Mouse (Mus musculus) forebrain, embryonic 14.5 days (tissue): ENCODE results near the gene 0610012G03Rik. TPM values are rescaled to one million over a fixed set of nuclear protein-coding genes. Genes with fewer than 3 reads are reported as not detected.

Experiments used
- ATAC-seq: fragments of 200-750 bp; cut with Nextera tagmentation; 2 replicates; pipeline ENCODE4 v1.8.0; 2017; ENCODE audit warnings: mild to moderate bottlenecking, moderate library complexity
- DNase-seq: peaks from one replicate; pipeline ENCODE4 v3.0.0-alpha.2; 2015; ENCODE audit warnings: low spot score
- H3K27ac ChIP-seq: fragments of 300-500 bp; sonication (generic); 2 replicates; pipeline ENCODE4 v1.5.1; 2014; ENCODE audit warnings: low read depth, mild to moderate bottlenecking, control low read depth, low read length, moderate library complexity
- H3K27me3 ChIP-seq: fragments of 300-500 bp; sonication (generic); replicated peaks from 2 replicates; pipeline ENCODE4 v1.6.1; 2014; ENCODE audit warnings: low read length, control low read depth, mixed read lengths; ENCODE audit not compliant: control insufficient read depth, insufficient read depth
- H3K36me3 ChIP-seq: fragments of 300-500 bp; sonication (generic); 2 replicates; pipeline ENCODE4 v1.6.1; 2014; ENCODE audit warnings: low read length, control low read depth; ENCODE audit not compliant: control insufficient read depth, insufficient read depth
- H3K4me1 ChIP-seq: fragments of 300-500 bp; sonication (generic); 2 replicates; pipeline ENCODE4 v1.6.1; 2014; ENCODE audit warnings: antibody characterized with exemption, low read length, control low read depth; ENCODE audit not compliant: control insufficient read depth, insufficient read depth
- H3K4me2 ChIP-seq: fragments of 300-500 bp; sonication (generic); 2 replicates; pipeline ENCODE4 v1.6.1; 2014; ENCODE audit warnings: mild to moderate bottlenecking, control low read depth, low read length
- H3K4me3 ChIP-seq: fragments of 300-500 bp; sonication (generic); 2 replicates; pipeline ENCODE4 v1.5.1; 2014; ENCODE audit warnings: low read depth, low read length, control low read depth
- H3K9ac ChIP-seq: fragments of 300-500 bp; sonication (generic); 2 replicates; pipeline ENCODE4 v1.6.1; 2014; ENCODE audit warnings: mild to moderate bottlenecking, low read length, control low read depth, moderate library complexity
- H3K9me3 ChIP-seq: fragments of 300-500 bp; sonication (generic); replicated peaks from 2 replicates; pipeline ENCODE4 v1.6.1; 2016; ENCODE audit warnings: low read length, control low read depth, mixed read lengths; ENCODE audit not compliant: control insufficient read depth
- WGBS: fragments of 180-500 bp; shearing (Covaris S2); extraction: QIAGEN DNeasy Blood & Tissue Kit; methylation state at CpG from one replicate; pipeline ENCODE4 v1.1.7; 2014; 5-methylcytosine and 5-hydroxymethylcytosine counted together
- microRNA-seq: library from miRNA; unstranded; fragments of <30 nt; microRNA quantifications from one replicate; pipeline ENCODE4, GENCODE M21; 2016
- polyA plus RNA-seq: library from polyadenylated mRNA; unstranded; fragments of >200 nt; fragmentation: Nextera tagmentation; extraction: Ambion mirVana; gene quantifications from 2 replicates; pipeline ENCODE4 v1.2.1, GENCODE M21; 2014

Gene 0610012G03Rik
- polyA plus RNA-seq, 1 experiment from 2014 or later = 136 TPM

DNA sequence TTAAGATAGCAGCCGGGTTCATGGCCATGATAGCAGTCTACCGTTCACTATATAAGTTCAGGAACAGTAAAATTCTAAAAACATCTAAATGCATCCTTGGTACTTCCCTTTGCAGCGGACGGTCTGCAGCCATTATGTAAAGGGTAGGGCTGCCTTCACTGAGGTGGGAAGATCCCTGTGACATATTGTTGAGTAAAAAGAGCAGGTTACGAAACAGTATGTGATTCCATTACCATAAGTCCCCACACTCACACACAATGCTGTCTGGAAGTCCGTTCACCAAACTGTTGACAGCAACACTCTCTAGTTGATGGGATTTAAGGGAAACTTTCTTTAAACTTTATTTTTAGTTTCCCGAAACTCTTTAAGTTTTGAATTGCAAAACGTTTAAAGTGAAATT, 45.1 kb downstream of the 0610012G03Rik start:
- Histone ChIP-seq H3K27ac (no peak overlapping the region), H3K4me3 (no peak overlapping the region), H3K27me3 (no peaks in the 10 kb centered on the region), H3K9me3 (no peaks in the 10 kb centered on the region; the same call in 1 of the 2 replicates), H3K4me2 (no peak overlapping the region), H3K36me3 (no peaks in the 10 kb centered on the region), H3K9ac (no peak overlapping the region), H3K4me1 (no peaks in the 10 kb centered on the region; the same call in 1 of the 2 replicates)
- ATAC-seq = no peak
- no peak for DNase-seq
- 91% methylated on average over 8 of the region's 8 CpGs for WGBS

DNA sequence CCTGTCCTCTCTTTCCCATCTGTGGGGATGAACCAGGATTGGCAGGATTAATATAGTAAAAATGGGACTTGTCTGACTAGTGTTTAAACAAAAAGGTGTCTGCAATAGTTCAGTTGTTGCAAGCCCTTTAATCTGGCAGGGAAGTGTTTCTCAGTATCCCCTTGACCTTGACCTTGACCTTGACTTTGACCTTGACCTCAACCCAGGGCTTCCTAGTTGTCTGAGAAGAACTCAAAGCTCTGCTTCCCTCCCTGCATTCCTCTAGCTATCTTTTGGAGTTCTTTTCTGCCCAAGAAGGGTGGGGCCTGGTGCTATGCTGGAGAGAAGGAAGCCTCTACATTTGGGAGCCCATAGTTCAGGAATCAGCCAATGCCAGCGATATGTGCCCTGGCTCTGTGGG, 46.4 kb downstream of the 0610012G03Rik start:
- ATAC-seq (no peak), DNase-seq (no peak)
- Histone ChIP-seq H3K36me3 (no peaks in the 10 kb centered on the region), H3K9me3 (no peaks in the 10 kb centered on the region; the same call in 1 of the 2 replicates), H3K27ac (no peak overlapping the region), H3K27me3 (no peaks in the 10 kb centered on the region), H3K9ac (no peak overlapping the region), H3K4me1 (peaks cover 6% of the 10 kb centered on the region; the same call in 1 of the 2 replicates), H3K4me2 (no peak overlapping the region), H3K4me3 (no peak overlapping the region)
- 85% methylated on average over 1 of the region's 1 CpGs for WGBS

DNA sequence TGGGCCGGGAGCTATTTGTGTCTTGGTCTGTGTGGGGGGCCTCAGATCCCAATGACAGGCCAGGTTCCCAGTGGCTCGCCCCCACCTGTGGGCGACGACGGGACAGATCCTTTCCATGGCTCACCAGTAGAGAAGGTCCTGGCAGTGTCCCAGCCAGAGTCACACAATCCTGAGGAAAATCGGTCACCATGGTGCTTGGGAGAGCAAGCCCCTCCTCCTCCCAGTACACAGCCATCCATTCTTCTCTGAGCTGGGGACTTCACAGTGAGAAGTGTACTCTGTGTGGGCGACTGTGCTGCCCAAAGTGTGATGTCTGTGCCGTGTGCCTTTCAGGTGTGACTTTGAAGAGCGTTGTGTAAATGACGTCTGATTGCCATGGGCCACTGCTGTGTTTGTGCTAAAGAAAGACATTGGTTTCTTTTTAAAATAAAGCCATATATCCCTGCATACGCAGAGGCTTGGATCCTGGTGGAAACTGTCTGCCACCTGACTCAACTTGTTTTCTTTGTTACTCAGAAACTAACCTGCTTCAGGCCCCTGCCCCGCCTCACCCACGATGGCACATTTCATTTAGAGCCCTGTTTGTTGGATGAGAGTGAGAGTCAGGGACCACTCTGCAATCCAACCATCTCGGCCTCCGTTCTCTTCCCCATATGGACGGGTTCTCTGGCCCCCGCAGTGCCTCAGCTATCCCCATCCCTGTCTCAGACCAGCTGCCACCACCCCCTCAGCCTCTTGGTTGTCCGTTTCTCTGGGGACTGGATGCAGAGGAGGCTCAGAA, 49.6 kb downstream of the 0610012G03Rik start:
- WGBS = 72% methylated on average over 18 of the region's 18 CpGs
- peak; percentile 71 for DNase-seq
- no peak overlapping the region for H3K9ac ChIP-seq
- peak; percentile 40 for ATAC-seq
- H3K9me3 ChIP-seq = no peaks in the 10 kb centered on the region; the same call in 1 of the 2 replicates
- H3K36me3 ChIP-seq = no peaks in the 10 kb centered on the region
- H3K4me2 ChIP-seq = no peak overlapping the region
- H3K27ac ChIP-seq = peak overlapping the region; percentile 44; the same call in 1 of the 2 replicates
- no peak overlapping the region for H3K4me3 ChIP-seq
- no peaks in the 10 kb centered on the region for H3K27me3 ChIP-seq
- H3K4me1 ChIP-seq = peaks cover 6% of the 10 kb centered on the region; the same call in 1 of the 2 replicates

Small RNA genes within 50 kb of the gene (microRNA-seq; reads per million reads assigned to microRNA genes)
- gene Gm26269 = not detected

Other genes starting within 250 kb of the 0610012G03Rik start
- gene Meltf, start 69.7 kb downstream of the 0610012G03Rik start, polyA plus RNA-seq = 0.04 and 0.09 TPM in 2 replicates
- 0.91 and 2.2 TPM in 2 replicates for gene Pigz, start 14.6 kb downstream of the 0610012G03Rik start, polyA plus RNA-seq
- gene Ncbp2, start within 50 bp of the 0610012G03Rik start, polyA plus RNA-seq = 103 and 116 TPM in 2 replicates
- gene Senp5, start 54.8 kb upstream of the 0610012G03Rik start, polyA plus RNA-seq = 7.5 and 9.5 TPM in 2 replicates
- 39.3 and 45.9 TPM in 2 replicates for gene Pak2, start 130.8 kb upstream of the 0610012G03Rik start, polyA plus RNA-seq
- 141 and 159 TPM in 2 replicates for gene Pigx, start 151.2 kb upstream of the 0610012G03Rik start, polyA plus RNA-seq
- gene Cep19, start 151.3 kb upstream of the 0610012G03Rik start, polyA plus RNA-seq = 49.8 and 54.1 TPM in 2 replicates
- gene Nrros, start 217.1 kb upstream of the 0610012G03Rik start, polyA plus RNA-seq = 7.9 and 10.6 TPM in 2 replicates
- gene Bex6, start 231.3 kb upstream of the 0610012G03Rik start, polyA plus RNA-seq = not detected in 2 replicates